Mouse (Mus musculus) spleen, adult 2 months (tissue): ENCODE data around the gene Calm4. TPM values are rescaled to one million over a fixed set of nuclear protein-coding genes. Genes with fewer than 3 reads are reported as not detected.

ENCODE experiments used
- DNase-seq, 2 experiments: peaks; one replicate each; pipeline versions ENCODE4 v3.0.0 to v3.0.0-alpha.2; 2012 to 2021; ENCODE audit warnings: low spot score in 2 of 2, low read depth in 1 of 2
- H3K27ac ChIP-seq: fragments of 200-500 bp; 2 replicates; pipeline ENCODE4 v1.5.1; 2012; ENCODE audit warnings: low read length, inconsistent platforms; ENCODE audit not compliant: insufficient read depth
- H3K27me3 ChIP-seq: fragments of 200-500 bp; 2 replicates; pipeline ENCODE4 v1.6.1; 2012; ENCODE audit warnings: mild to moderate bottlenecking, moderate library complexity, low read length, inconsistent platforms; ENCODE audit not compliant: control insufficient read depth, insufficient read depth
- H3K36me3 ChIP-seq: fragments of 200-500 bp; 2 replicates; pipeline ENCODE4 v1.6.1; 2012; ENCODE audit warnings: mild to moderate bottlenecking, low read length, inconsistent platforms; ENCODE audit not compliant: control insufficient read depth, insufficient read depth
- H3K4me1 ChIP-seq: fragments of 200-500 bp; 2 replicates; pipeline ENCODE4 v1.6.1; 2011; ENCODE audit warnings: inconsistent platforms; ENCODE audit not compliant: control insufficient read depth, insufficient read depth, insufficient read length
- H3K4me3 ChIP-seq: fragments of 200-500 bp; 2 replicates; pipeline ENCODE4 v1.5.1; 2011; ENCODE audit warnings: mild to moderate bottlenecking, inconsistent platforms; ENCODE audit not compliant: insufficient read depth, insufficient read length; ENCODE audit errors: extremely low read depth
- CTCF ChIP-seq: fragments of 200-500 bp; IDR thresholded peaks from 2 replicates; pipeline ENCODE4 v1.5.1; 2011; ENCODE audit warnings: mild to moderate bottlenecking, inconsistent platforms; ENCODE audit not compliant: insufficient read depth, insufficient read length, insufficient replicate concordance; ENCODE audit errors: extremely low read depth
- POLR2A ChIP-seq: fragments of 200-500 bp; IDR thresholded peaks from 2 replicates; pipeline ENCODE4 v1.6.1; 2011; ENCODE audit warnings: low read depth, low read length, inconsistent platforms
- WGBS: fragments of 180-500 bp; shearing (Covaris S2); methylation state at CpG from one replicate; pipeline ENCODE4 v1.1.7; 2018; 5-methylcytosine and 5-hydroxymethylcytosine counted together
- polyA plus RNA-seq: library from polyadenylated mRNA; depleted of rRNA; stranded (reverse); fragments of >200 nt; gene quantifications from 2 replicates; pipeline ENCODE4 v1.2.3, GENCODE M21; 2012

Gene Calm4
- polyA plus RNA-seq, 1 experiment: not detected

DNA sequence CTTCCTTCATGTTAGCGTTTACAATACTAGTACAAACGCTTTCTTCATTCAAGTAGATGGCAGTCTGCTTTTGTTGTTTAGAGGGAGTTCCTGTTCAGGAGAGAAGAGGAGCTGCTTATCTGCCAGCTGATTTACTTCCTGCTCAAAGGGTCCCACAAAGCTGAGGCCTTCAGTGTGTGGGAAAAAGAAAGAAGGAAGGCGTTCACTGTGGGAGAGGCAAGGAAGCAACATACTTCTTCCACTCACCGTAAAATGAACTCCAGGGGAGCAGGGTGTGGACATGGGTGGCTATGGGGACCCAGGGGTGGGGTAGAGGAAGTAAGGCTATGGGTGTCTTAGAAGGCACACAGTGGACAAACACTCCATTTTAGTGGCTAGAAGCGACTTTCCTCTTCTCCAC is 31.9 kb upstream of the Calm4 start:
- Histone ChIP-seq H3K4me3 (no peak overlapping the region), H3K27me3 (no peaks in the 10 kb centered on the region), H3K27ac (no peak overlapping the region), H3K36me3 (no peaks in the 10 kb centered on the region), H3K4me1 (no peaks in the 10 kb centered on the region)
- no peak for DNase-seq
- 42% methylated on average over 5 of the region's 5 CpGs for WGBS
- no peak for TF ChIP-seq CTCF
- TF ChIP-seq POLR2A: no peak

- no peak overlapping the region for H3K27ac ChIP-seq
- DNase-seq: no peak
- H3K27me3 ChIP-seq: no peaks in the 10 kb centered on the region
- H3K4me1 ChIP-seq: no peaks in the 10 kb centered on the region
- no peak overlapping the region for H3K4me3 ChIP-seq
- WGBS: 86% methylated on average over 7 of the region's 7 CpGs
- TF ChIP-seq CTCF (no peak), POLR2A (no peak)
- no peaks in the 10 kb centered on the region for H3K36me3 ChIP-seq
Measured at GRCm38 (mm10) chr13:3807131-3807827, 30.3 kb upstream of the Calm4 start.

- Histone ChIP-seq H3K27ac (no peak overlapping the region), H3K4me1 (no peaks in the 10 kb centered on the region; the same call in 1 of the 2 replicates), H3K36me3 (no peaks in the 10 kb centered on the region), H3K27me3 (no peaks in the 10 kb centered on the region), H3K4me3 (no peak overlapping the region)
- no peak for DNase-seq
- TF ChIP-seq POLR2A (no peak), CTCF (no peak)
- 70% methylated on average over 5 of the region's 5 CpGs for WGBS
Measured at GRCm38 (mm10) chr13:3818012-3818739, 19.4 kb upstream of the Calm4 start.

DNA sequence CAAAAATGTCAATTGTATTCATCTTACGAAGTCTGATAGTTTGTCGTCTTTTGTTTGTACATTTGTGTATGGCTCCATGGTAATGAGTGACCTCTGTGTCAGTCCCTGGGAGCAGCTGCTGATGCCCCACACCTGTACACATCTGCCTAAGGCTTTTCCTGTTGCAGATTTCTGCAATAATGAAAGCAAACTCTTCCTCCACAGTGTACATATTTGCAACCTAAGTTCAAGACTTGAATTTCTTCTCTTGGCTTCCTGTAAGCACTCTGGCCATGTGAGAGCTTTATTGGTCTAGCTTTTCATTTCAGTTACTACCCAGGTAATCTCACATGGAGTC is 18.8 kb upstream of the Calm4 start:
- DNase-seq: no peak
- Histone ChIP-seq H3K4me3 (no peak overlapping the region), H3K27ac (no peak overlapping the region), H3K36me3 (no peaks in the 10 kb centered on the region), H3K27me3 (no peaks in the 10 kb centered on the region), H3K4me1 (no peaks in the 10 kb centered on the region; the same call in 1 of the 2 replicates)
- WGBS: 90% methylated on average over 2 of the region's 2 CpGs
- TF ChIP-seq POLR2A (no peak), CTCF (no peak)

- Histone ChIP-seq H3K27me3 (no peaks in the 10 kb centered on the region), H3K27ac (no peak overlapping the region), H3K4me3 (no peak overlapping the region), H3K4me1 (no peaks in the 10 kb centered on the region; the same call in 1 of the 2 replicates), H3K36me3 (no peaks in the 10 kb centered on the region)
- 63% methylated on average over 4 of the region's 4 CpGs for WGBS
- no peak for TF ChIP-seq CTCF
- DNase-seq: no peak
Measured at GRCm38 (mm10) chr13:3822105-3822504, 15.5 kb upstream of the Calm4 start.

DNA sequence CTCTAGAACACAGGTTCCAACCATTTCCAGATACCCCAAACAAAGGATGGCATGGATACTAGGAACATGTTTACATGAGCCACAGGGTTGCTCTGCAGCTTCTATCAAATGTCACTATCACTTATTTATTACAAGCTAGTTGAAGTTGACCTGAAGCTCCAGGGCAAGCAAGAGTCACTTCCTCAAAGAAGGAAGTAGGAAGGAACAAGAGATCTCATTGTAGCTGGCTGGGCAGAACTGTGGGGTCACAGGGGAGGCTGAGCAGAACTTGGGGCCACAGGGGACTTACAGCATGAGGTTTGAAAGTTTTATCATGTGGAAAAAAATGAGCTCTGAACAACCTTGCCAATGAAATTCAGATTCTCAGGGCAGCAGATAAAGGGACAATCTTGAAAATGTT is 11.8 kb upstream of the Calm4 start:
- Histone ChIP-seq H3K4me1 (no peaks in the 10 kb centered on the region), H3K27ac (no peak overlapping the region), H3K4me3 (no peak overlapping the region), H3K27me3 (no peaks in the 10 kb centered on the region), H3K36me3 (no peaks in the 10 kb centered on the region)
- no peak for DNase-seq
- TF ChIP-seq CTCF: no peak
- TF ChIP-seq POLR2A: no peak

GRCm38 (mm10) chr13:3831546-3831945 is 6.0 kb upstream of the Calm4 start:
- Histone ChIP-seq H3K4me3 (no peak overlapping the region), H3K27ac (no peak overlapping the region), H3K36me3 (no peaks in the 10 kb centered on the region), H3K27me3 (no peaks in the 10 kb centered on the region), H3K4me1 (no peaks in the 10 kb centered on the region)
- no peak for TF ChIP-seq CTCF
- no peak for TF ChIP-seq POLR2A
- WGBS: 42% methylated on average over 5 of the region's 5 CpGs
- DNase-seq: no peak
